Mouse (Mus musculus): ENCODE measurements around the gene Diaph3. TPM values are rescaled to one million over a fixed set of nuclear protein-coding genes. Genes with fewer than 3 reads are reported as not detected.

The Diaph3 gene
- polyA plus RNA-seq, 1 experiment from 2014 or later: 7.5 TPM

DNA sequence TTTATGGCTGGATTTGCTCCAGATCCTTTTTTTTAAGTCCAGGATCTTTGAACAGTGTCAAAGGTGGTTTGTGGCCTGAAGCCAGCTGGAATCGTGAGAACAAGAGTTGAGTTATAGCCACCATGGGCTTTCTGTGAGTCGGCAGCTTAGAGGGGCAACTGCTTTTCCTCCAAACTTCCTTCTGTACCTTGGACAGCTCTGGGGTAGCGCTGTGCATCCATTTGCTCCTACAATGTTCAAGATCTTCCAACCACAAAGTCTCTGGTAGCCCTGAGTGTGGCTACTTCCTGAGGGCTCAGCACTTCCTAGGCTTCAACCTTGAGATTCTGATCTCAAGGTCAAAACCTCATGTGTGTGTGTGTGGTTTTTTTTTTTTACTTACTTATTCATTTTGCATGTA lies 437.0 kb downstream of the Diaph3 start:
- H3K4me2 ChIP-seq (ENCODE audit: low read depth, low read length): no peak overlapping the region
- no peak overlapping the region for H3K9ac ChIP-seq (replicated peaks)
- 75% methylated on average over 3 of the region's 3 CpGs for WGBS (ENCODE audit: insufficient replicate concordance)
- no peak overlapping the region for H3K27ac ChIP-seq (ENCODE audit: low read depth)
- TF ChIP-seq CTCF (IDR thresholded peaks at IDR 0.05; ENCODE audit: low read depth): no peak
- no peak for TF ChIP-seq EP300 (IDR thresholded peaks at IDR 0.05; ENCODE audit: low read depth)
- H3K4me1 ChIP-seq (ENCODE audit: insufficient read depth): 0 out of 2 replicates have a peak, but pooled peaks cover 2% of the 10 kb centered on the region
- no peaks in the 10 kb centered on the region for H3K36me3 ChIP-seq (replicated peaks; ENCODE audit: insufficient read depth, low read length)
- ATAC-seq (no peak), DNase-seq (no peak)
- no peaks in the 10 kb centered on the region for H3K9me3 ChIP-seq (ENCODE audit: low read length)
- no peak overlapping the region for H3K4me3 ChIP-seq (ENCODE audit: low read depth, low read length)
- H3K27me3 ChIP-seq (ENCODE audit: insufficient read depth, low read length): no peaks in the 10 kb centered on the region

DNA sequence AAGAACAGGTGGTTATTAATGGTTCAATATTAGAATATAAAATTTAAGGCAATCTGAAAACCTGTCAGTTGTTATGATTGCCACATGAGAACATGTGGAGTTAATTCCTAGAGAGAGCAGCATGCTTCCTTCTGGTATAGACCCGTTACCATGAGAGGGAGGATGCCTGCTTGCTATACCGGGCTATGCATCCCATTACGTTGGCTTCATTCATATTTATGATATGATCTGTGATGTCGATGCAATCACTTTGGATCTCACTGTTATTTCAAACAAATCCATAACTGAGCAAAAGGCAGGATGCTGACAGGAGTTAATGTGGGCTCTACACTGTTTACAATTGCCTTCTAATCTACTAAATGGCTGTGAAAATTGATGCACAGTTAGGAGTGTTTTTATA lies 439.9 kb downstream of the Diaph3 start:
- Histone ChIP-seq H3K9ac (replicated peaks) (no peak overlapping the region), H3K4me2 (ENCODE audit: low read depth, low read length) (no peak overlapping the region), H3K4me3 (ENCODE audit: low read depth, low read length) (no peak overlapping the region), H3K27me3 (ENCODE audit: insufficient read depth, low read length) (no peaks in the 10 kb centered on the region), H3K36me3 (replicated peaks; ENCODE audit: insufficient read depth, low read length) (no peaks in the 10 kb centered on the region), H3K9me3 (ENCODE audit: low read length) (no peaks in the 10 kb centered on the region), H3K4me1 (ENCODE audit: insufficient read depth) (0 out of 2 replicates have a peak, but pooled peaks cover 2% of the 10 kb centered on the region), H3K27ac (ENCODE audit: low read depth) (no peak overlapping the region)
- ATAC-seq (no peak), DNase-seq (no peak)
- 90% methylated on average over 4 of the region's 4 CpGs for WGBS (ENCODE audit: insufficient replicate concordance)
- TF ChIP-seq CTCF (IDR thresholded peaks at IDR 0.05; ENCODE audit: low read depth) (no peak), EP300 (IDR thresholded peaks at IDR 0.05; ENCODE audit: low read depth) (no peak)

DNA sequence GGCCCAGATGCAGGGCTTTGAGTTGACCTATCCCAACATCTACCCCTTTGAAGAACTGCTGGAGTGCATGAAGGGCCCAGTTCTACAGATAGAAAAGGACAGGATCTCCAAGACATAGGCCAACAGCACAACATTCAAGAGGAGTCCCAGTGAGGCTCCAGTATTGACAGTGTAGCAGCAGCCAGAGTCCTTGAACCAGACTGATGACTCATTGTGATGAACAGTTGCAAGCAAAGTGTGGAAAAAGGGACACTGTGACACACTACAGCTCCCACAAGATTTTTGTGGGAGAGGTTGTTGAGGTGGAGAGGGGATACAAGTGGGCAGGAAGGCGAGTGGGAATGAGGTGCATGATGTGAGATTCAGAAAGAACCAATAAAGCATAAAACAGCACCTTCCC lies 443.1 kb downstream of the Diaph3 start:
- no peak for ATAC-seq
- Histone ChIP-seq H3K27ac (ENCODE audit: low read depth) (no peak overlapping the region), H3K4me2 (ENCODE audit: low read depth, low read length) (no peak overlapping the region), H3K9ac (replicated peaks) (no peak overlapping the region), H3K27me3 (ENCODE audit: insufficient read depth, low read length) (no peaks in the 10 kb centered on the region), H3K4me1 (ENCODE audit: insufficient read depth) (no peaks in the 10 kb centered on the region), H3K9me3 (ENCODE audit: low read length) (no peaks in the 10 kb centered on the region), H3K4me3 (ENCODE audit: low read depth, low read length) (no peak overlapping the region), H3K36me3 (replicated peaks; ENCODE audit: insufficient read depth, low read length) (no peaks in the 10 kb centered on the region)
- DNase-seq: no peak
- WGBS (ENCODE audit: insufficient replicate concordance): 72% methylated on average over 1 of the region's 1 CpGs
- TF ChIP-seq CTCF (IDR thresholded peaks at IDR 0.05; ENCODE audit: low read depth) (no peak), EP300 (IDR thresholded peaks at IDR 0.05; ENCODE audit: low read depth) (no peak)

DNA sequence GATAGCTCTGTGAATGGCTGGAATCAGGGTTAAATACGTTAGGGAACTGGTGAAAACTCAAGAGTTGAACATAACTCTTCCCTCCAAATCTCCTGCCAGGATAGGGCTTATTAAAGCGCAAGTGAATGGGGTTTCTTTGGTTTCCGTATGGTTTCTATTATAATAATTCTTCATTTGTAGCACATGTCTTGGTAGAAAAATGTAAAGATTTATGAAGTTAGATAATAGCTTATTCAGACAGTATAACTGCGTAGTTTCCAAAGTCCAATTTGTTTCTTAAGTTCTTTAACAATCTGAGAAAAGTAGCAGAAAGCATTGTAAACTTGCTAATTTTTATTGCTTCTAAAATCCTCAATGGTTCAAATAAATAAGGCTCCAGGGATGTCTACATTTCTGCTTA lies 448.3 kb downstream of the Diaph3 start:
- TF ChIP-seq CTCF (IDR thresholded peaks at IDR 0.05; ENCODE audit: low read depth) (no peak), EP300 (IDR thresholded peaks at IDR 0.05; ENCODE audit: low read depth) (no peak)
- WGBS (ENCODE audit: insufficient replicate concordance): 85% methylated on average over 4 of the region's 4 CpGs
- Histone ChIP-seq H3K4me1 (ENCODE audit: insufficient read depth) (no peaks in the 10 kb centered on the region), H3K9me3 (ENCODE audit: low read length) (no peaks in the 10 kb centered on the region), H3K4me2 (ENCODE audit: low read depth, low read length) (no peak overlapping the region), H3K9ac (replicated peaks) (no peak overlapping the region), H3K36me3 (replicated peaks; ENCODE audit: insufficient read depth, low read length) (no peaks in the 10 kb centered on the region), H3K4me3 (ENCODE audit: low read depth, low read length) (no peak overlapping the region), H3K27me3 (ENCODE audit: insufficient read depth, low read length) (no peaks in the 10 kb centered on the region), H3K27ac (ENCODE audit: low read depth) (no peak overlapping the region)
- ATAC-seq (no peak), DNase-seq (no peak)

DNA sequence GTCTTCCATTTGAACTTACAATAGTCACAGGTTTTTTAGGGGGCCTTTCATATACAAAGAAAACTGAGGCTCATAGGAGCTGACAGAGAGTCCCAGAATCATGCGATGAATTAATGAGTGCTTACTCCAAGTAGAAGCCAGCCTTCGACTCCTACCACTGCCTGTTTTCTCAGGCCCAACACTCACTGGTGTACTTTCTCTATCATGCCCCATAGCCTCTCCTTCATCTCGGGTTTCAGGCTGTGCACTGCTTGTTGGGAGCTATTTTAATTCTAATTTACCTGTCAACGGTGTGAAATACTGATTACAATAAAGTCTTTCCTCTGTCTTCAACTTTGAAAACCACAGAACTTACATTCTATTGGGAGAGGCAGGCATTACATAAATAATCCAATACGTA lies 449.7 kb downstream of the Diaph3 start:
- Histone ChIP-seq H3K4me2 (ENCODE audit: low read depth, low read length) (no peak overlapping the region), H3K27me3 (ENCODE audit: insufficient read depth, low read length) (no peaks in the 10 kb centered on the region), H3K27ac (ENCODE audit: low read depth) (no peak overlapping the region), H3K4me3 (ENCODE audit: low read depth, low read length) (no peak overlapping the region), H3K4me1 (ENCODE audit: insufficient read depth) (no peaks in the 10 kb centered on the region), H3K9ac (replicated peaks) (no peak overlapping the region), H3K9me3 (ENCODE audit: low read length) (no peaks in the 10 kb centered on the region), H3K36me3 (replicated peaks; ENCODE audit: insufficient read depth, low read length) (no peaks in the 10 kb centered on the region)
- WGBS (ENCODE audit: insufficient replicate concordance): 79% methylated on average over 5 of the region's 5 CpGs
- no peak for TF ChIP-seq EP300 (IDR thresholded peaks at IDR 0.05; ENCODE audit: low read depth)
- no peak for TF ChIP-seq CTCF (IDR thresholded peaks at IDR 0.05; ENCODE audit: low read depth)
- ATAC-seq: no peak
- DNase-seq: no peak

DNA sequence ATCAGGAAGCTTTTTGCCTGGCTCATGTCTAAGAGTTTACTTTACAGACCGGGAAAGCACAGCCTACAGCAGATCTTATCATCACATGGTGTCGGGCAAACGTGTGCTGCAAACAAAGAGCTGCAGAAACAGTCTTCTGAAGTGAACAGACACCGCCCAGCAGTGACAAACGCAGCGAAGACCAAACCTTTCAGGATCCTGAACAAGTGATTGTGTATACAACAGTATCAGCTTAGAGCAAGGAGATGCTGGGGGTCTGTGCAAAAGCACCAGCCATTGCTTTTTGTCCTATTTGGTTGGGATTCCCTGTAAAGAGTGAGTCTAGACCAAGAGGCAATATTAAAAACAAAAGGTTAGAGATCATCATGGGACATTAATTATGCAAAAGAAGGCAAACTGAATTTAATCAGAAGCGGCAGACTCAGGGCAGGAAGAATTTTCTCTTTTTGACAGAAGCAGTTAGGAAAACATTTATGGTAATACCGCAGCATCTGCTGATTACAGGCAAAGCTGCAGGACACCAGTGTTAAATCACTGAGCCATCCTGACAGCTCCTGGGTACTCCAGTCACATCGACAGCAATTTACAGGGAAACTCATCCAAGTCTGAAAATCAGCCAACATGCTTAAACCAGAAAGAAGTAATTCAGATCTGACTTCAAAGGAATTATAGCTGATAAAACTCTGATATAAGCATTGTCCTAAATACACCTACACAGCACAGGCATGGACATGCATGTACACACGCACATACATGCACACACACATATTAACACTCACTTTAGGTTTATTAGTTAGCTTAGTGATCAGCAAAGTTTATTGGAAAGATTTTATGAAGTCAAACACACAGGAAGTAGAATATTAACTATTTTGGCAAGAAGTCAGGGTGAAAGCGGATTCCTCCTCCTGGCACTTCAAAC lies 456.2 kb downstream of the Diaph3 start:
- no peak for ATAC-seq
- no peak for DNase-seq
- Histone ChIP-seq H3K4me2 (ENCODE audit: low read depth, low read length) (no peak overlapping the region), H3K4me3 (ENCODE audit: low read depth, low read length) (no peak overlapping the region), H3K9ac (replicated peaks) (no peak overlapping the region), H3K9me3 (ENCODE audit: low read length) (no peaks in the 10 kb centered on the region), H3K27me3 (ENCODE audit: insufficient read depth, low read length) (no peaks in the 10 kb centered on the region), H3K27ac (ENCODE audit: low read depth) (no peak overlapping the region), H3K36me3 (replicated peaks; ENCODE audit: insufficient read depth, low read length) (no peaks in the 10 kb centered on the region), H3K4me1 (ENCODE audit: insufficient read depth) (no peaks in the 10 kb centered on the region)
- WGBS (ENCODE audit: insufficient replicate concordance): 61% methylated on average over 11 of the region's 11 CpGs
- TF ChIP-seq CTCF (IDR thresholded peaks at IDR 0.05; ENCODE audit: low read depth): no peak
- no peak for TF ChIP-seq EP300 (IDR thresholded peaks at IDR 0.05; ENCODE audit: low read depth)
